Mouse (Mus musculus) bone marrow, adult 2 months (tissue): ENCODE measurements around the gene Cox7a2l.

Experiments used
- CTCF ChIP-seq: fragments of 200-500 bp; IDR thresholded peaks from 2 replicates; pipeline ENCODE4 v1.5.1; 2011; ENCODE audit warnings: low read length, control low read depth; ENCODE audit not compliant: control insufficient read depth, insufficient read depth
- POLR2A ChIP-seq: fragments of 200-500 bp; IDR thresholded peaks from 2 replicates; pipeline ENCODE4 v1.6.1; 2011; ENCODE audit warnings: low read depth, mild to moderate bottlenecking, control low read depth, low read length, borderline replicate concordance; ENCODE audit not compliant: control insufficient read depth

GRCm38 (mm10) chr17:83521881-83522280 is 4.8 kb upstream of the Cox7a2l start:
- TF ChIP-seq CTCF (no peak), POLR2A (no peak)
